7 mouse cellular contexts compared by ENCODE assay signal in the genomic region with DNA sequence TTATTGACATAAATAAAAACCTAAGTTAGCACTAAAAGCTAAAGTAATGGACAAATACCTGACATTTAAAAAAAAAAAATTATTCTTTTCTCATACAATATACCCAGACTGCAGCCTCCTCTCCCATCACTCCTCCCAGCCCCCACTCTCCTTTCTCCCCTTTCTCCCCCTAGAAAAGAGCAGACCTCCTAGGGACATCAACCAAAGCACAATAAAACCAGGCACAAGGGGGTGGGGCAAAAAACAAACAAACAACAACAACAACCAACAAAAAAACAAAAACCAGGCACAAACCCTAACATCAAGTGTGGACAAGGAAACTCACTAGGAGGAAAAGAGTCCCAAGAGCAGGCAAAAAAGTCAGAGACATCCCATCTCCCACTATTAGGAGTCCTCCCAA. TPM values are rescaled to one million over a fixed set of nuclear protein-coding genes. Genes with fewer than 3 reads are reported as not detected.
DNase-seq lines count a peak whose midpoint lies in the region; ATAC-seq and TF ChIP-seq lines count a peak whose summit lies in the region.

No protein-coding gene starts in this region.

- TF ChIP-seq EP300 in stomach, postnatal 0 days (optimal IDR thresholded peaks at IDR 0.05) = no peak

- H3K9ac ChIP-seq in liver, embryonic 11.5 days (ENCODE audit: low read depth, low read length) = no peak overlapping the region
- no peak overlapping the region for H3K9ac ChIP-seq in forebrain, embryonic 12.5 days
- H3K9ac ChIP-seq in limb, embryonic 15.5 days = no peak overlapping the region
- no peak overlapping the region for H3K9ac ChIP-seq in stomach, postnatal 0 days (ENCODE audit: low read length)

- no peak for TF ChIP-seq CTCF in stomach, postnatal 0 days (IDR thresholded peaks at IDR 0.05; ENCODE audit: low read depth)

- peaks cover 9% of the 10 kb centered on the region for H3K4me1 ChIP-seq in liver, embryonic 11.5 days (replicated peaks; ENCODE audit: control insufficient read depth, insufficient read depth, low read length)
- peaks cover 13% of the 10 kb centered on the region for H3K4me1 ChIP-seq in forebrain, embryonic 12.5 days
- H3K4me1 ChIP-seq in limb, embryonic 15.5 days = peaks cover 5% of the 10 kb centered on the region
- 0 out of 2 replicates have a peak, but pooled peaks cover 3% of the 10 kb centered on the region for H3K4me1 ChIP-seq in stomach, postnatal 0 days (replicated peaks; ENCODE audit: control insufficient read depth, insufficient read depth)

- ATAC-seq in liver, embryonic 11.5 days (replicated peaks; ENCODE audit: low FRiP score) = no peak
- peak; percentile 25; the same call in 1 of the 2 replicates for ATAC-seq in forebrain, embryonic 12.5 days (ENCODE audit: low FRiP score)
- no peak for ATAC-seq in limb, embryonic 15.5 days (ENCODE audit: insufficient number of reproducible peaks, low FRiP score, low TSS enrichment, low read depth)
- ATAC-seq in stomach, postnatal 0 days (ENCODE audit: low FRiP score, low TSS enrichment) = no peak
- ATAC-seq in monocyte, adult 5-6 weeks (replicated peaks; ENCODE audit: insufficient number of reproducible peaks, low FRiP score, low TSS enrichment, poor library complexity, severe bottlenecking) = no peak

- no peak overlapping the region for H3K4me3 ChIP-seq in liver, embryonic 11.5 days (ENCODE audit: low read depth, low read length)
- no peak overlapping the region for H3K4me3 ChIP-seq in forebrain, embryonic 12.5 days (replicated peaks)
- H3K4me3 ChIP-seq in limb, embryonic 15.5 days = peak overlapping the region; percentile 67
- H3K4me3 ChIP-seq in stomach, postnatal 0 days (ENCODE audit: low read depth, low read length) = no peak overlapping the region

- no peaks in the 10 kb centered on the region for H3K27me3 ChIP-seq in liver, embryonic 11.5 days (replicated peaks; ENCODE audit: control insufficient read depth, insufficient read depth, low read length)
- no peaks in the 10 kb centered on the region for H3K27me3 ChIP-seq in forebrain, embryonic 12.5 days
- H3K27me3 ChIP-seq in limb, embryonic 15.5 days = no peaks in the 10 kb centered on the region
- no peaks in the 10 kb centered on the region for H3K27me3 ChIP-seq in stomach, postnatal 0 days (ENCODE audit: control insufficient read depth, insufficient read depth, low read length)

- no peaks in the 10 kb centered on the region; the same call in 1 of the 2 replicates for H3K9me3 ChIP-seq in liver, embryonic 11.5 days (ENCODE audit: control insufficient read depth, low read length)
- no peaks in the 10 kb centered on the region for H3K9me3 ChIP-seq in forebrain, embryonic 12.5 days
- no peaks in the 10 kb centered on the region for H3K9me3 ChIP-seq in limb, embryonic 15.5 days
- no peaks in the 10 kb centered on the region for H3K9me3 ChIP-seq in stomach, postnatal 0 days (ENCODE audit: control insufficient read depth, low read length)

- no peak overlapping the region for H3K27ac ChIP-seq in liver, embryonic 11.5 days (ENCODE audit: low read depth, low read length)
- no peak overlapping the region for H3K27ac ChIP-seq in forebrain, embryonic 12.5 days
- H3K27ac ChIP-seq in limb, embryonic 15.5 days = no peak overlapping the region
- H3K27ac ChIP-seq in stomach, postnatal 0 days (replicated peaks) = no peak overlapping the region

- H3K36me3 ChIP-seq in liver, embryonic 11.5 days (ENCODE audit: control insufficient read depth, insufficient read depth, low read length) = peaks cover 12% of the 10 kb centered on the region
- peaks cover 26% of the 10 kb centered on the region for H3K36me3 ChIP-seq in forebrain, embryonic 12.5 days (replicated peaks)
- H3K36me3 ChIP-seq in limb, embryonic 15.5 days = peaks cover 26% of the 10 kb centered on the region
- no peaks in the 10 kb centered on the region for H3K36me3 ChIP-seq in stomach, postnatal 0 days (ENCODE audit: control insufficient read depth, insufficient read depth, low read length)

- DNase-seq in liver, embryonic 11.5 days (ENCODE audit: low spot score) = no peak
- DNase-seq in liver = no peak
- no peak for DNase-seq in stomach, postnatal 0 days (ENCODE audit: low spot score)
- no peak for DNase-seq in adrenal gland, postnatal 10 days

- peak overlapping the region; percentile 37; the same call in 1 of the 2 replicates for H3K4me2 ChIP-seq in liver, embryonic 11.5 days
- 0 out of 2 replicates have a peak overlapping the region, but pooled peaks have one; percentile 13 for H3K4me2 ChIP-seq in forebrain, embryonic 12.5 days
- peak overlapping the region; percentile 51 for H3K4me2 ChIP-seq in limb, embryonic 15.5 days
- peak overlapping the region; percentile 21; the same call in 1 of the 2 replicates for H3K4me2 ChIP-seq in stomach, postnatal 0 days (replicated peaks; ENCODE audit: low read depth)

RNA-seq across cellular contexts. Expression of gene Mrpl17, which starts 0.6 kb away (rescaled TPM):
- 432 and 453 TPM in 2 replicates for polyA plus RNA-seq in liver, embryonic 11.5 days (2014; fragmentation: Nextera tagmentation; extraction: Ambion mirVana)
- polyA plus RNA-seq in forebrain, embryonic 12.5 days (2016; fragmentation: Nextera tagmentation; extraction: Ambion mirVana) = 231 and 236 TPM in 2 replicates
- polyA plus RNA-seq in limb, embryonic 15.5 days (2015; fragmentation: Nextera tagmentation; extraction: Ambion mirVana) = 329 and 341 TPM in 2 replicates
- 320 and 359 TPM in 2 replicates for polyA plus RNA-seq in stomach, postnatal 0 days (2015; fragmentation: Nextera tagmentation; extraction: Ambion mirVana)
- total RNA-seq in monocyte, adult 5-6 weeks (2017) = 12.5 to 18.7 TPM (median 17.9 TPM) in 3 replicates
- 100 to 1,000 TPM; 208 to 232 TPM for total RNA-seq in adrenal gland, postnatal 10 days (2021)

RNA-seq across cellular contexts. Expression of gene Dchs1, which starts 24.1 kb away (rescaled TPM):
- polyA plus RNA-seq in liver, embryonic 11.5 days (2014; fragmentation: Nextera tagmentation; extraction: Ambion mirVana) = 5.0 and 5.8 TPM in 2 replicates
- polyA plus RNA-seq in forebrain, embryonic 12.5 days (2016; fragmentation: Nextera tagmentation; extraction: Ambion mirVana) = 22.9 and 25.0 TPM in 2 replicates
- 13.3 and 16.2 TPM in 2 replicates for polyA plus RNA-seq in limb, embryonic 15.5 days (2015; fragmentation: Nextera tagmentation; extraction: Ambion mirVana)
- 2.5 and 2.8 TPM in 2 replicates for polyA plus RNA-seq in stomach, postnatal 0 days (2015; fragmentation: Nextera tagmentation; extraction: Ambion mirVana)
- not detected in 3 replicates for total RNA-seq in monocyte, adult 5-6 weeks (2017)
- total RNA-seq in adrenal gland, postnatal 10 days (2021) = 10 to 100 TPM; 11.8 to 17.1 TPM

RNA-seq across cellular contexts. Expression of gene Tpp1, which starts 59.5 kb away (rescaled TPM):
- 77.3 and 80.0 TPM in 2 replicates for polyA plus RNA-seq in liver, embryonic 11.5 days (2014; fragmentation: Nextera tagmentation; extraction: Ambion mirVana)
- polyA plus RNA-seq in forebrain, embryonic 12.5 days (2016; fragmentation: Nextera tagmentation; extraction: Ambion mirVana) = 45.8 and 48.3 TPM in 2 replicates
- 74.3 and 75.9 TPM in 2 replicates for polyA plus RNA-seq in limb, embryonic 15.5 days (2015; fragmentation: Nextera tagmentation; extraction: Ambion mirVana)
- 46.1 and 52.6 TPM in 2 replicates for polyA plus RNA-seq in stomach, postnatal 0 days (2015; fragmentation: Nextera tagmentation; extraction: Ambion mirVana)
- 13.5 to 25.3 TPM (median 22.9 TPM) in 3 replicates for total RNA-seq in monocyte, adult 5-6 weeks (2017)
- total RNA-seq in adrenal gland, postnatal 10 days (2021) = 10 to 100 TPM; 65.5 to 68.8 TPM
